Mouse (Mus musculus) cortical plate, adult 2 months (tissue): ENCODE measurements around the gene Cyp17a1. TPM values are rescaled to one million over a fixed set of nuclear protein-coding genes. Genes with fewer than 3 reads are reported as not detected.

ENCODE experiments used
- H3K27ac ChIP-seq: fragments of 200-500 bp; 2 replicates; pipeline ENCODE4 v1.5.1; 2012; ENCODE audit warnings: low read length, control low read depth, inconsistent platforms; ENCODE audit not compliant: insufficient read depth
- H3K4me1 ChIP-seq: fragments of 200-500 bp; 2 replicates; pipeline ENCODE4 v1.6.1; 2011; ENCODE audit warnings: low read length; ENCODE audit not compliant: control insufficient read depth, insufficient read depth
- H3K4me3 ChIP-seq: fragments of 200-500 bp; 2 replicates; pipeline ENCODE4 v1.5.1; 2011; ENCODE audit warnings: mild to moderate bottlenecking, low read length, control low read depth; ENCODE audit not compliant: insufficient read depth
- CTCF ChIP-seq: fragments of 200-500 bp; IDR thresholded peaks from 2 replicates; pipeline ENCODE4 v1.5.1; 2011; ENCODE audit warnings: mild to moderate bottlenecking, control low read depth, low read length; ENCODE audit not compliant: insufficient read depth; ENCODE audit errors: extremely low read depth
- POLR2A ChIP-seq: fragments of 200-500 bp; IDR thresholded peaks from 2 replicates; pipeline ENCODE4 v1.6.1; 2011; ENCODE audit warnings: mild to moderate bottlenecking, low read length, control low read depth; ENCODE audit not compliant: insufficient read depth; ENCODE audit errors: extremely low read depth
- polyA plus RNA-seq: library from polyadenylated mRNA; depleted of rRNA; stranded (reverse); fragments of >200 nt; gene quantifications from 2 replicates; pipeline ENCODE4 v1.2.3, GENCODE M21; 2012; rRNA removed

Gene Cyp17a1
- polyA plus RNA-seq, 1 experiment = not detected

- Histone ChIP-seq H3K4me3 (no peak overlapping the region), H3K4me1 (peaks cover 26% of the 10 kb centered on the region), H3K27ac (no peak overlapping the region)
- no peak for TF ChIP-seq CTCF
- TF ChIP-seq POLR2A = no peak
These were observed 51.5 kb downstream of the Cyp17a1 start for GRCm38 (mm10) chr19:46621236-46622183.

- TF ChIP-seq CTCF = no peak
- TF ChIP-seq POLR2A = no peak
- Histone ChIP-seq H3K4me1 (peaks cover 26% of the 10 kb centered on the region), H3K4me3 (no peak overlapping the region), H3K27ac (no peak overlapping the region)
These were observed 52.8 kb downstream of the Cyp17a1 start for GRCm38 (mm10) chr19:46620016-46620808.

GRCm38 (mm10) chr19:46619518-46619917 lies 53.5 kb downstream of the Cyp17a1 start:
- Histone ChIP-seq H3K27ac (no peak overlapping the region), H3K4me3 (no peak overlapping the region), H3K4me1 (peaks cover 25% of the 10 kb centered on the region)
- TF ChIP-seq POLR2A (no peak), CTCF (no peak)

- H3K4me3 ChIP-seq = no peak overlapping the region
- no peak overlapping the region for H3K27ac ChIP-seq
- peaks cover 23% of the 10 kb centered on the region for H3K4me1 ChIP-seq
- TF ChIP-seq CTCF (no peak), POLR2A (no peak)
These were observed 54.0 kb downstream of the Cyp17a1 start for GRCm38 (mm10) chr19:46619001-46619400.

- peaks cover 22% of the 10 kb centered on the region for H3K4me1 ChIP-seq
- no peak overlapping the region for H3K4me3 ChIP-seq
- TF ChIP-seq POLR2A (no peak), CTCF (no peak)
- no peak overlapping the region for H3K27ac ChIP-seq
These were observed 54.6 kb downstream of the Cyp17a1 start for GRCm38 (mm10) chr19:46618322-46618721.

- TF ChIP-seq POLR2A (no peak), CTCF (no peak)
- peaks cover 17% of the 10 kb centered on the region for H3K4me1 ChIP-seq
- H3K4me3 ChIP-seq = no peak overlapping the region
- no peak overlapping the region for H3K27ac ChIP-seq
These were observed 55.6 kb downstream of the Cyp17a1 start for GRCm38 (mm10) chr19:46617361-46617760.

Other genes starting within 250 kb of the Cyp17a1 start
- 44.7 and 47.1 TPM in 2 replicates for gene Trim8, start 171.5 kb downstream of the Cyp17a1 start, polyA plus RNA-seq
- 213 and 216 TPM in 2 replicates for gene Arl3, start 100.0 kb downstream of the Cyp17a1 start, polyA plus RNA-seq
- 5.1 and 5.5 TPM in 2 replicates for gene Sfxn2, start 99.8 kb downstream of the Cyp17a1 start, polyA plus RNA-seq
- 24.3 and 26.6 TPM in 2 replicates for gene Wbp1l, start 74.1 kb downstream of the Cyp17a1 start, polyA plus RNA-seq
- gene Borcs7, start 16.7 kb upstream of the Cyp17a1 start, polyA plus RNA-seq = 19.2 and 21.2 TPM in 2 replicates
- gene As3mt, start 34.3 kb upstream of the Cyp17a1 start, polyA plus RNA-seq = 15.5 and 15.8 TPM in 2 replicates
- 27.5 and 28.9 TPM in 2 replicates for gene Cnnm2, start 88.4 kb upstream of the Cyp17a1 start, polyA plus RNA-seq